Mouse (Mus musculus) c-Kit-positive CD71-negative TER-119-negative erythroid progenitor cells, embryonic 14.5 days (primary cell): Measurements from ENCODE around the gene Oaf.

ENCODE experiments used
- DNase-seq: peaks from one replicate; pipeline ENCODE4 v3.0.0-alpha.2; 2013; ENCODE audit warnings: low read depth

Oaf gene

DNA sequence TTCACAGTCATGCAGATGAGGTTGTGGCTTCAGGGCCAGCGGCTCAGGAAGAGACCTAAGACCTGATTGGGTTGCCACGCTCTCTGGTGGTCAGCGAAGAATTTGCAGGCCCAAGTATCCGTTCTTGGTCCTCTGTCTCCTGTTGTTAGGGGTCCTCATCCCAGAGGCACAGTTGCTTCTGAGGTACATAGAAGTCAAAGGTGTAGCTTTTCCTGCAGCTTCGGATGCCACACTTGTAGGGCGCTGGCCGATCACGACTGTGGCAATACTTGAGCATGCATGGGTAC lies 17.3 kb downstream of the Oaf start:
- no peak for DNase-seq

DNA sequence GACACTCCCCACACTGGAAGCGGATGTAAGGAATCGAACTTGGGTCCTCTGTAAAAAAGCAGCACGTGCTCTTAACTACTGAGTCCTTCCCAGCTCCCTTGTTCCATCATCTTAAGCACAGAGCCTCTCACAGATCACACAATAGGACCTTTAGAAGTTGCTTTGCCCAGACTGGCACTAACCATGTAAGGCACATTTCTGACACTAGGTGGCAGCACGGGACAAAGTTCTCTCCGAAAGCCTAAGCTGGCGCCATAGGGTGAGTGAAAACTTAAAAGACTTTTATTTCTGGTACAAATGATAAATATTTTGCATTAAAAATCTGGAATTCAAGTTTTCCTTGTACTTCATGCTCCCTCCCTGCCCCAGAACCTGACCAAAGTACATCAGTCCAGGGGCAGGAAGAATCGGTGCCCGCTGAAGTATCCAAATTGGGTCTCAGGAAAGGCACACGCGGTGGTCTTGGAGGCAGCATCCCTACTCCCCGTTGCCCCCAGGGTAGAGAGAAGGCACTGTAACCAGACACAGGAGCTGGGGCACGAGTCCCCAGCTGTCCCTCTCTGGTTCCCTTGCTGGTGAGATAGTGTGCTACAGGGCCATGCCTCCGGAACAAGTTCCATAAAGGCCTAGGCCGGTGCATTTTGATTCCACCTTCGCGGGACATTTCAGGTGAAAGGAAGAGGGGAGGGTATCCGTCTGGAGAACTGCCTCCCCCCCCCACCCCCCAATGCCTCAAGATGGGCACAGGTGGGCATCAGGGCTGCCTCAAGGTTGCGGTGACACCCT lies 17.9 kb downstream of the Oaf start:
- DNase-seq: peak; percentile 67

DNA sequence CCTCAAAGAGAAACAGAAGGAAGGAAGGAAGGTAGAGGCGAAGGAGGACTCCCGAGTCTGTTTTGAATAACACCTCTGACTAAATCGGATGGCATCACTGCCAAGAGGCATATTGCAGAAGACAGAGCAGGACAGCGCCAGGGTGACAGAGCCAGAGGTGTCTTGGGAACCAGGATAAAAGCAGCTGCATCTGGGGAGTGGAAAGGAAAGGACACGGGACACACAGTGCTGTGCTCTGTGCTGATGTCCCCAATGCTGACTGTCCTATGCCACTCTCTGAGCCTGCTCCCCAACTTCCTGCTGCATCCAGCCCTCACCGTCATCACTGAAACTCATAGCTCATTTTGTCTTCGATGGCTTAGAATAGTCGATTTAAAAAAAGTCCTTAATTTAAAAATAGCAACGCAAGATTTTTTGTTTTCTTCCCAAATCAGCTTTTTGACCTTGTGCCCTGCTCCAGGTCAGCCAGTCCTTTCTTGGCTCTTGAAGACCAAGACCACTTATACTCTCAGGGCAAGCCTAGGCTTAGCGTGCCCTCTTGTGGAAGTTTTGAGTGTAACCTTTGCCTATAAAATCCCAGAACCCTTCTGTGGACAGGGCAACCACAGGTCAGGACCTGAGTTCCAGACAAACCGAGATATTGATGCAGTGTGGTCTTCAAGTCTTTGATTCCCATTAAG lies 28.8 kb downstream of the Oaf start:
- no peak for DNase-seq

DNA sequence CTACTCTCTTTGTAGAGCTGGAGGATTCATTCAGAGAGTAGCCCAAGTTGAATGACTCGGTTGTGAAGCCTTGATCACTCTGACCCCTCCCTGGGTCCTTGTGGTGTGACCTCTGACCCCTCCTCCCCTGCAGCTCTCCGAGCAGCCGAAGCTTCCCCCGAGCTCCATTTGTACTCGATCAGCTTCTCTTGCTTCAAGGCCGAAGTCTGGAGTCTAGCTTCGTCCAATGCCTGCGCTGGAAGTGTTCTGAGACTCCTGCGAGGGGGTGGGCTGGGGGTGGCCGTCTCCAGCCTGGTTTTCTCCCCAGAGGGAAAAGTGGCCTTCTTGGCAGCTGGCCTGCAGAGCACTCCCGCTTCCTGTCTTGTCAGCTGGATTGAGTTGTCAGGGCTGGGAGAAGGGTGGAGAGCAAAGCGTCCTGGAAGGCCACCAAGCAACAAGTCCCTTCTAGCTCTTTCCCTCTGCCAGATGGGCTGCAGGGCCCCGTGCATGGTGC lies 29.5 kb downstream of the Oaf start, which contains the start of gene Pou2f3:
Gene Pou2f3 (minus strand): TSS at position 180 of the 493 bp plus-strand sequence.
- no peak for DNase-seq

DNA sequence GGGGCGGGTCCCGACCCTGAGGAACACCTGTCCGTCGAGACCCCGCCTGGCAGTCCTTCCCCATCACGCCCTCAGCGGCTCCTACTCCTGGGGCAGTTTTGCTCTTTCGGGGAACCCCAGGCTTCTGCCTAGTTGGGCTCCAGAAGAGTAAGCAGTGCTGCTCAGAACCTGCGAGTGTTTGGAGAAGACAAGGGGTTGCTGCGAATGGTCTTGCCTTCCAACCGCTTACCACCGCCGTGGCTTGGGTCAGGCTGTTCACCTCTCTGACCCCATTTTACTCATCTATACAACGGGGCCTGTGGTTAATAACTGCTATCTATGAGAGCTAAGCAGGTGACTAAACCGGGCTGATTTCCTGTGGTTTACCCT lies 33.7 kb downstream of the Oaf start:
- no peak for DNase-seq

DNA sequence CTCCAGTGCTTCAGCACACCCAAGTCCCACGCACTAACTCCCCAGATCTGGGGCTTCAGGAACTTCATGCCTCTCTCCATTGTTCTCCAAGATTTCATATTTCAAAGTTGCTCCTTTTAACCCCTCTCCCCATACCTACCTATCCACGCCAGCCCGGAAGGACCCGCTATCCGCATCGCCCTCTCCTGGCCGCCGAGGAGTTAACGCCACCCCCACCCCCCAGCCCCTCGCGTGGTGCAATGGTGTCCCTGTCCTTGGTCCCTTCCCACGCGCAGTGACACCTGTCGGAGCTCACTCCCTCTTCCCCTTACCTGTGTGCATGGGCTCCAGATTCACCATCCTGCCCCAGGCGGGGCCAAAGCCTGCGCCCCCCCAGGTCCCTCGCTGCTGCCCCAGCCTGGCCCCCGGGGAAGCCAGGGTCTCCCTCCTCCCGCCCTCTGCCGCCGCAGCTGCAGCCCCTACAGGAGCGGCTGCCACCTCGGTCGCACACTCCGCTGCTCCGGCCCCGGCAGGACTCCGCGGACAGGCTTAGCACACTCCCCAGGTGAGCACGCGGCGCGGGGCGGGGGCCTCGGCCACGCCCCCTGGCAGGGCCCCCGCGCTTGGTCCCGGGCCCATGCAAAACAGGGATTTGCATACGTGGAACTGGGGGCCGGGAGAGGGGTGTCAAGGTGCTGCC lies 34.2 kb downstream of the Oaf start:
- no peak for DNase-seq

DNA sequence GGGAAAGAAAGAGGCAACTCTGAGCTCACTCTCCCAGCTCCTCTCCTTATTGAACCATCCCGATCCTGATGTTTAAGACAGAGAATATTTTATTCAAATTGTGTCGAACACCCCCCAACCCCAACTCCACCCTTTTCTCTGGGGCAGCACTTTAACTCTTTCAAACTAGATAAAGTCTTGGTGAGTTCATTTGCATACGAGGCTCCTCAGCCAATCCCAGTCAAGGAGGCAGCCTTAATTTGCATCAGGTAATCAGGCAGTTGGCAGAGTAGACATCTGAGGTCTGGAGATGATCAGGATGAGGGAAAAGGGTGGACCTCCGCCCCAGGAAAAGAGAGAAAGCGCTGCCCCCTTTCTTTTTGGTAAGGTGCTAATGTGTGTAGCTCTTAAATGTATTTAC lies 39.5 kb downstream of the Oaf start:
- DNase-seq: no peak

DNA sequence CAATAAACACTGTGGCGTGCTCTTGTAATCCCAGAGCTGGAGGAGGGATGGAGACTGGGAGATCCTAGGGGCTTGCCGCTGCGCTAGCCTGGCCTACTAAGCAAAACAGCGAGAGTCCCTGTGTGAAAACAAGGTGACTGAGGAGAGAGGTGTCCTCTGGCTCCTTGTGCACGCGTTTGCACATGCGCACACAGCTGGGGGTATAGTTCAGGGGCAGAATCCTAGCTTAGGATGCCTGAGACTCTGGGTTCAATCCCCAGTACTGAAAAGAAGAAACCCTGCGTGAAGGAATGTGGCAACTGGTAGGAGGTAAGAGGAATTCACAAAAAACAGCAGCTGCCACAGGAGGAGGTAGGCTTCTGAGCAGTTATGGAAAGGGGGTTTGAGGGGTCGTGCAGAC lies 45.7 kb downstream of the Oaf start:
- no peak for DNase-seq

DNA sequence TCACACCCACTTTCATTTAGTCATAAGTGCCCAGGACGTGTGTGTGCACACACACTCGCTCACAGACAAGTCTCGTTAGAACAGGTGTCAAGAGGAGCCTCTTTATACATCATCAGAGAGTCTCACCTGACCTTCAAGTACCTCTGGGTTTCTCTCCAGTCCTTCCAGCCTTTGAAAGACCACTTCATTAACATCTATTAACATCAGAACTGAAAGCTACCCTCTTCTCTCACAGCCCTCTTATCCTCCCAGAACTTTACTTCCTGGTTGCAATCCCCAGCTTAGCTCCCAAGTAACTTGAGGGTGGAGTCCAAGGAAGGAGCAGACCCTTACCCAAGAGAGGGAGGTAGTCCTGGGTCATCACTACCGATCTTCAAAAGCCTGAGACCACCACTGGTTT lies 48.1 kb downstream of the Oaf start:
- no peak for DNase-seq

DNA sequence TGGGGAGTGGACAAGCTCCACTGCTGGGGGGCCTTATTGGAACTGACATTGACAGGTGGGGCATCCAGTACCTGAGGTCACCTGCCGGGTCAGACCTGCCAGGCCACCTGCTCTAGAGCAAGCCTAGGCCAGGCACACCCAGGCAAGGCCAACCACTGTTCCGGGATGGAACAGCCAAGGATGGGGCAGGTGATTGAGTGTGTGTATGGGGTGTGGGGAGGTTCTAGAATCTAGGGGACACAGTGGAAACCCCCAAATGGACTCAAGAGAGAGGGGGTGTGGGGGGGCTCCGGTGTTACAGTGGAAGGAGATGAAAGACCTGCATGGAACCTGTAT lies 50.7 kb downstream of the Oaf start:
- no peak for DNase-seq

DNA sequence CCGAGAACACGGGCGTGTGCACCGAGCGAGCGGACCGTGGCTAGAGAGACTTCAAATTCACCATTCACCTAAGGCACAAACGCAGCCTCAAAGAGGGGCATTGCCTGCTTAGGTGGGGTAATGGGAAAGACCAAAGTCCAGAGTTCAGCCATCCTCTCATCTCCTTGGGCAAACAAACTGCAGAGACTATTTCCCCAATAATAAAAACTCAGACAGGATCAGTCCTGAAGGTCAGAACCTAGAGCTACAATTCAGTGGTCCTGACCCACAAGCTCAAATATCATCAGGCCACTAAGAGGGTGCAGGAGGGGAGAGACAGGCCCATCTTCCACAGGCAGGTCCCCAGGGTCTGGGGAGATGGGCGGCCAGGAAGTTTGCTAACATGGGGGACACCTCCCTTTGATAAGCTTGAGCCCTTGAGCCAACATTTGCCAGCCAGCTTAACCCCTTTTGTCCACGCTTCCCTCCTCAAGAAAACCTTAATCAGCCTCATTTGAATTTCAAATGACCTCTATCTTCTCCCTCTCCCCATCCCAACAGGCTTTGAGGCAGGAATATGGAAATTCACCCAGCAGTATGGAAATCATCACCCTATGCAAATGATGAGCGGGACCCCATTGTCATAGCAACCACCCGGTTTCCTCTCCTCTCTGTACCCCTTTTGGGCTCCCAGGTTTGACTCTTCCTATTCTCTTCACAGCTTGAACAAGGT lies 51.2 kb downstream of the Oaf start:
- no peak for DNase-seq

DNA sequence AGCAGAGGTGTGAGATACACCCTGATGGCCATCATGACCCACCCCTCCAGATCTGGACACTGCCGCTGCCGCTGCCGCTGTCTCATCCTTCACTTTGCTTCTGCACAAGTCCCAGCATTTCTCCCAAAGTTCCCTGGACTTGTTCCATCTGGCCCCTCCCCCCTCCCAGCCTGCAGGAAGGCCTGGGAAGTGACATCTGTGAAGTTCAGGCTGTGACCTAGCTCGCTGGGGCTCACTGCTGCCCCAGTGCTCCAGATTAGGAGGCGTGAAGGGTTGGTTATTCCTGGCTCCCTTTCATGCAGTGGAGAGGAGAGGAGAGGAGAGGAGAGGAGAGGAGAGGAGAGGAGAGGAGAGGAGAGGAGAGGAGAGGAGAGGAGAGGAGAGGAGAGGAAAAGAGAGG lies 60.1 kb downstream of the Oaf start:
- no peak for DNase-seq

DNA sequence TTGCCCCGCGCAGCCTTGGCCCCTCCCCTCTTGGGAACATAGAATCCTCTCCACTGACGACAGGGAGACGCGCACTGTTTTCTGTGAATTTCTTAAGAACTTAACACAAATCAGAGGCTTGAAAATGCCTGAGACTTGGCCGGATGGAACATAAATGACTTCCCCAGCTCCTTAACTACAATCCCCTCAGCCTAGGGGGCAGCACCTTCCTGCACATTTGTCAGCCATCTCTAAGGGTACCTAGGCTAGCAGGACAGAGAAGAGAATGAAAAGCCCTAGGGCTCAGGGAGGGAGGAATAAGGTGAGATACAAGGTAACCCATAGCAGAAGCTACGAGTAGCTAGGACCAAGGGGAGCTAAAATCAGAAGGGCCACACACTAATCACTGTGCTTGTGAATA lies 61.5 kb downstream of the Oaf start:
- DNase-seq: no peak
